Mouse (Mus musculus) spleen, adult 18-20 months (tissue): ENCODE data around the gene Polg2.
A peak's percentile ranks its signal among the peaks of the same experiment; 100 is the strongest.
"Not testable (repeated sequence)": the region's sequence is repeated elsewhere in the genome, so short reads cannot be mapped to it uniquely, and the experiment has no call there.

Experiments used
- DNase-seq, 2 experiments: peaks; one replicate each; pipeline ENCODE4 v3.0.0; 2022; ENCODE audit warnings: mixed read lengths in 2 of 2

Gene Polg2

DNA sequence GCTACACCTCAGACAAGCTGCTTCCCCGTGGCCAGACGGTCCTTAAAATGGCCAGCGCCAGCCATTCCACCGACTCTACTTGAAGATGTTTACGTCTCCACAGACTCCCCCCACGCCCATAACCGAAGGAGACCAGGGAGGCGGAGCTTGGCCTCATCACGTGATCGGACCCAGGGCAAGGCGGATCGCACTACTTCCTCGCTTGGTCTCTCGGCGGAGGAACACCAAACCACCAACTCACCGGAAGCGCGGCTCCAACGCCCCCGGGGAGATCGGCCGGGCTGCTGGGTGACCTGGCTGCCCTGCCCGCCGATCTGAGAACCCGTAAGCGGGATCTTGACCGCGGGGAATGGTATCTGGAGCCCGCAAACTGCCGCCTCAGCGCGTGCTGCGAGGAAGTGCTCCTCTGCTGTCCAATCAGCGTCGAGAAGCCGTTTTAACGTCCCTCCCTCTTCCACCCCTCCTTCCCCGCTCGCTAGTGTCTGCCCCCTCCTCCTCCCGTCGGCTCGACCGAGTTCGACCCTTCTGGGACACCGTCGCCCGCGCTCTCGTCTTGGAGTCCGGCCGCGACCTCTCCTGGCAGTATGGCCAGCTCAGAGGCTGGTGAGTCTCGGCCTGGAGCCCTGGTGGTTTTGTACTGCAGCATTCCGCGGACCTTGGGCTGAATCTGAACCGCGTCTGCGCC is 9.6 kb upstream of the Polg2 start, which contains the start of the genes Ddx5 and Cep95:
Ddx5 (minus strand) TSS at position 411 of the 685 bp plus-strand sequence.
Cep95 (plus strand) TSS at position 478 of the 685 bp plus-strand sequence.
- DNase-seq = peak; percentile 98 to 99

DNA sequence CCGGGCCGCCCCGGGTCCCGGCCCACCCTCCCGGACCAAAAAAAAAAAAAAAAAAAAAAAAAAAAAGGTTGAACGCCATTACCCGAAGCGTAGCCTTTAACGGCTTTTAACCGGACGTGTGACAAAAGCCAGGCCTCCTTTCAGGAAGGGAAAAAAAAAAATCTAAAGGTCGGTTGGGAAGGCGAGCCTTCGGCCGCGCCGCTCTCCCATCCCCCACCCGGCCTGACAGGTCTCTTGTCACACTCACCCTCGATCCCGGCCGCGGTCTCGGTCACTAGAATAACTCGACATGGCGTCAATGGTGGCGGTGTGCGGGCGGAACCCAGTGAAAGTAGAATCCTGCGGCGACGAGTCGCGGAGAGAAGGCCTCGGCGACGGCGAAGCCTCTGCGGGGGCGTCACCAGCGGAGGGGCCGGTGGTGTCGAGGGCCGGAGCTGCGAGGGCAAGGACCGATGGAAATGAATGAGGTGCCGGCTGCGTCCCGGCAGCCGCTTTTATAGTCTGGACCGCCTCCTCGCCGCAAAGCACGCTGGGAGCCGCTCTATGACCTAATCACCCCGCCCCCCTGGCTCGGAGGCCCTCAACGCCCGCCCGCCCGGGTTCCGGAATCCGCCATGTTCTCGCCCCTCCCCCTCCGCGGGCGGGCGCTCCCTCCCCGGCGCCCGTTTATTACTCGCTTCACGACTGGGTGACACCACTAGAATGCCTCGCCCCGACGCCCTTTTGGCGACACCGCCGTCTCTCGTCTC is 8.9 kb upstream of the Polg2 start:
- DNase-seq = peak; percentile 98 to 99

DNA sequence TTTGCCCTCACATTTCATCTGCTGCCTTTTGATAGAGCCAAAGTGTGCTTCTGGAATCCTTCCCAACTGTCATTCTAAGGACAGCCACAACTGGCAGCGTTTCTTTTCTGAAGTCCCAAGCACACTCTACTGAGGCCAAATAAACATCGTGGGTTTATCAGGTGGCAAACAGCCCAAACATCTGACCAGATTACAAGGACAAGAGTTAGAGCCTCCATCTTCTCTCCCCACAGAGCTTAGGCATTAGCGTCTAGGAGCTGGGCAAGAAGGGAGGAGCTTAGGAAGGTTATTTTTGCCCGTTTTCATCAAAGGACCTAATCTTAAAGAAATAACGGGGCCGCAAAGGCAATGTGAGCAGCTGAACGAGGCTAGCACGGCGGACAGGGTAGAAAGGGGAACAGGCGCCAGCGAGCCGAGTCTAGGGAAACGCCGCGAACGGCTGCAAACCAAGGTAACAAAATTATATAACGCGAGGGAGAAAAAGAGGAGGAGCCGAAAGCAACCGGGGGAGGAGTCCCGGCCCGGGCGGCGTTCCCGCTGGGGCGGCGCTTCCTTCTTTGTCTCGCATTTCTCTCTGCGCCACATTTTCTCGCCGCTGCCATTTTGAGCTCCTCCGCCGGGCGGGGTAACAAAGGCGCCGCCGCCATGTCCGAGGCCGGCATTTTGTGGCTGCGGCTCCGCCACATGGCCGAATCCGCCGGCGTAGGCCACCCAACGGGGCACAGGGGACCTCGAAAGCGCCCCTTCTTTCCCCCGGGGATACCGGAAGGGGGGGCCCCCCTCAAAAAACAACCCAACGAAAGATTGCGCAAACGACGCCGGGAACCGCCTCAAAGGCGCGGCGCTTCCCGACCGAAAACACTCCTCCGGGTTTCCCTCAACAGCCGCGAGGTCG is 8.0 kb upstream of the Polg2 start:
- peak; percentile 86 to 88 for DNase-seq

DNA sequence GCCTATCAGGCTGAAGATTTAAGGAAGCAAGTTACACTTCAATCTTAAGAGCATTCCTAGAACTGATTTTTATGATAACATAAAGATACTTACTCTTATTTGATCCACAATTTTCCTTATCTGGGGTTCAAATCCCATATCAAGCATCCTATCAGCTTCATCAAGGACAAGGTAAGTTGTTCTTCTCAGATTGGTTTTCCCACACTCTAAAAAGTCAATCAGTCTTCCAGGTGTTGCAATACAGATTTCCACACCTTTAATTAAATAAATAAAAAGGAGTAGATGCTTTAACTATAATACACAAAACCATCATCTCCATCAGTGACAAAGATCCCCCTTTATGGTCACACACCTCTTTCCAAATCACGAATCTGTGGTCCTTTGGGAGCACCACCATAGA is 5.7 kb upstream of the Polg2 start:
- no peak for DNase-seq

DNA sequence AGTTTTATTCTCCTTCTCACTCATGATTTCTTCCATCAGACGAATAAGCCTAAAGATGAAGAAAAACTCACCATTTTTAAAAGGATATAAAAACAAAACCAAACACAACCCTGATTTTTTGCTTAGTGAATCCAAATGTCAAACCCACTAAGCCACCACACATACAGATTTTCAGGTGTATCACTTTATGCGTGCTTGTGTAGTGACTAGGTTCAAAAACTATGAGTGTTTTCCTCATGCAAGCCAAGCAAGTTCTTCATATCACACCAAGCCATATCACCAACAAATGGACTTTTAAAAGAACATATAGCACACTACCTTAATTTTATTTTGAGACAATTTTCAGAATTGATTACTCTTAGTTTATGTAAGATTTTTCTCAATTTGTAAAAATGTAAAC is 5.1 kb upstream of the Polg2 start:
- DNase-seq = no peak

DNA sequence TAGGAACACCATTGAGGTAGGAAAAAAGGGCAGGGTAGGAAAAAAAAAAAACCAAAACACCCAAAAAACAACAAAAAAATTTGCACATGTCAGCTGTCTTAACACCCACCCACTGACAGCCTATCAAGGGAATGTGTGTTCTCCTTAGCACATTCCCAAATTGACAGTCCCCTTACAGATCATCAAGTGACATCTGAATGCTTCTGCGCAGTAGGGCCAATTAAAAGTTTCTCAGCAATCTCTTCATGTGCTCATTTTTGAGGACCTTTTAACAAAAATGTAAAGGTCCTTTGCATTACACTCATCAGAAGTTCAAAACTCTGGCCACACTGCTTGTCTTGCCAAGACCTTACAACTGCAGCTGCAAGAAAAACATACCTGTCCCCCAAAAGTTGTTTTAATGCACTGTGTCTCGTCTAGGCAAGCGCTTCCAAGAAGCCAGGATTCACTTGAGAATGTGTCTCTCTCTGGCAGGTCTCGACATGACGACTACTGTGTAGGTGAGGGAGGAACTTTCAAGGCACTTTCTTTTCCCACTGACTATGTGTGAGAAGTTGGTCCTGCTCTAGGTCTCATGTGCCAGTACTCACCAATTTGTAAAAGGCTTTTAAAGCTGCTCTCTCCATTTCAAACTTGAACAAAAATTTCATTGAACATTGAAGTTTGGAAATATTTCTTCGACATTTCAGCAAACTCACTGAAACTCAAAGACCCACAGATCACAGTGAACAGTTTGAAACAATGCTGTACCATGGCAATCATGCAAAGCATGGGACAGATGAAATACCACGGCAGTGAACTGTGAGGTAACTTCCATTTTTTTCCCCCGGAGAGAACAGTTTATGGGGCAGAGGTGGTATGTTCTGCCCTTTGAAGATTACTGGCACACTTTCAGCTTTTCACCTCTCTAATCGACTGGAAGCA is 3.8 kb upstream of the Polg2 start:
- DNase-seq = no peak

DNA sequence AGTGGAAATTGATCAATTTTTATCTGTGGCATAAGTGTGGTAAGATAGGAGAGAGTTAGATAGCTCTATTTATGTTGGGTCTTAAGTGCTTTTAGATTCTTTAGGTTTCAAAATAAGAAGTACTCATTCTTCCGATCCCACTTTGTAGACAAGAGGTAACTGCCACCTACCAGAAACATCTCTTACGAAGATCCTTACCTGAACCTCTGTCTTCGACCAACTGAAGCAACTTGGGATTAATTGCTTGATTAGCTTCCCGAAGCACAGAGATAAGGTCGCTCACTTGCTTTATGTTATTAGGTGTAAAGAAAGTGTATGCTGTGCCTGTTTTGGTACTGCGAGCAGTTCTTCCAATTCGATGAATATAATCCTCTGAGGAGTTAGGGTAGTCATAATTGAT is 2.9 kb upstream of the Polg2 start:
- DNase-seq = not testable (repeated sequence)

DNA sequence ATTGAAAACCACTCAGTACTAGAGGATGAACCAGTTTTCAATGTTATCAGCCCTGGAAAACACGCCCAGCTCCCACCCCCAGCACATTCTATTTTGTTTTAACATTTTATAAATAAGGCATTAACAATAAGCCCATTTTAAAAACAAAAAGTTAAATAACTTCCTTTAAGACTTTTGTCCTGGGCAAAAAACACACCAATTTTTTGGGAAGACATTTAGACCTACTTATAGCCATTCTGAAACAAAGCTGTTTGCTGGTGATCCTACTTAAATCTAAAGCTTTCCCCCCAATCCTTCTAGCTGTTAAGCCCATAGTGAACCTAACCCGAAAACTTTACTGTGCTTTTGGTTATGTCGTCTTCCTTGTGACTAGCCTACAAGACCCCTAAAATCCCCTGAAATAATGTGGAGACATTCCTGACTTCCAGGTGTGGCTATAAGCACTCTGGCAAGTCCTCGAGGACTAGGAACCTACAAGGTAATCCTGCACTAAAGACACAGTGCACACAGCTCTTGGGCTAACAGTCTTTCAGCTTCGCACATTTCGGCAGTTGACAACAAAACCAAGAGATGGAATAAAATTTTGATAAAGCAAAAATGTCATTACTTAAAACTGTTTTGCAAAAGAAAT is 1.4 kb upstream of the Polg2 start:
- DNase-seq = no peak

DNA sequence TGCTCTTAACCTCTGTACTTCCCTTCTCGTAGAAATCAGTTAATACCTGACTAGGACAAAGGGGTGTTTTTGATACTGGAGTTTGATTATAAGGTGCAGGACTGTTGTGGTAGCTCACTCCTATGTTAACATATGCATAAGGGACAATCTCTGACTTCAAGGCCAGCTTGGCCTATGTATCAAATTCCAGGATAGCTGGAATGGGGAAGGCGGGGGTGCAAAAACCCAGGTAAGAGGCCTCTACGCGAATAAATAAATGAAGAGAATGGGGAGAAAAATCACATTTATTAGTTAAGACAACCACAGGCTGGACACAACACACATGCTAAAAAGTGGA is 720 bp upstream of the Polg2 start:
- DNase-seq = no peak

DNA sequence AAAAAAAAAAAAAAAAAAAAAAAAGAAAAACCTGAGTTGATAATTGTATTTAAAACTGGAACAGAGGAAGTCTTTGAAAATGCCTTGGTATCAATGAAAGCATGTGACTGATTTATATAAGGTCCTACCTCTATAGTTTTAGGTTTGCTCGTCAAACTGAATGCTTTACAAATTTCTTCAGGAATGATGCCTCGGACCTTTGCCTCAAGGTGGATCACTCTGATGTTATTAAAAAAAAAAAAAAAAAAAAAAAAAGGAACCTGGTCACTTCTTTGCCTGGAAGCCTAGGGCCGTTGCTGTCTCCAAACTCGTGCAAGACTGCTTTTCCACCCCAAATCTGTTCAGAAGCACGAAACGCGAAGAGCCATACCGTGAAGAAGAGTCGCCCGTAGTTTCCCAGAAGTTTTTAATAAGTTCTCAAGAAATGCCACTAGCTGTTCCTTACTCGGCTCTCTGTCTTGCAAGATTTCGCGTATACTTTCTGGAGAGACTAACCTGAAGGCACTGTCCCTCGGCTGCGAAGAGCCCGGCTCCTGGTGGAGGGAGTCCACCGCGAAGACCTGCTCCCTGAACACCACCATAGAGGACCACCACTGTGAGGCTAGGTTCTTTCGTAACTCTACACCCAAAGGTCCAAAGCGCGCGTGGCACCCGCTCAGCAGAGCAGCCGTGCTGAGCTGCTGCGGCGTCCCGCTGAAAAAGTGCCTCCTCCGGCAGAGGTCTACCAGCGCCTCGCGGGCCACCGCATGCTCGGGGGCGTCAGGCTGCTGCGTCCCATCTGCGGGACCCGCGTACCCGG is 549 bp downstream of the Polg2 start:
- no peak for DNase-seq

DNA sequence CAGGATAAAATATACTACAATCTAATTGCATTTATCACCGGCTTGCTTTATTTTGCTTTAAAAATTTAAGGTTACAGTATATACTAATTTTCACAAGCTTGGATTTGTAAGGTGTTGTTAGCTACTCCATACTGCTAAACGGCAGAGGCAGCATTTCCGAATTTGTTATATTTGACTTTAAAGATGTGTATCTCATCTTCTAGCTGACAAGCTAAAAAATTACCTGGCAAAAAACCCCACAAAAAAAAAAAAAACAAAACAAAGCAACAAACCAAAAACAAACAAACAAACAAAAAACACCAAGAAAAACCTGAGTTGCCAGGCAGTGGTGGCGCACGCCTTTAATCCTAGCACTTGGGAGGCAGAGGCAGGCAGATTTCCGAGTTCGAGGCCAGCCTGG is 1.2 kb downstream of the Polg2 start:
- DNase-seq = no peak

DNA sequence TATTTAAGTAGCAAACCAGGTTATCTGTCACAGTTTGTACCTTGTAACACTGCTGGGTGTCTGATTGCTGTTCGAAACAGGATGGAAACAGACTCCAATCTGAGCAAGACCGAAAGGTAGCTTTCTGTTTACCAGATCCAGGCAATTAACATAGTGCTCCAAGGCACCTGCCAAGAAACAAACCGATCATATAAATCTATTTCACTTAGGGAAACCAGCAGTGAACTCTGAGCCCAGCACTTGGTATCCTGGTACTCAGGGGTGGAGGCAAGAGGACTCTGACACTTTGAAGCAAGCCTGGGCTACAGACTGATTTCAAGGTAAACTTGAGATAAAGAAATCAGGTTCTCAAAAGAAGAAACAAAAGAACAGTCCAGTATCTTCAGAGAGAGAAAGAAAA is 1.9 kb downstream of the Polg2 start:
- no peak for DNase-seq

DNA sequence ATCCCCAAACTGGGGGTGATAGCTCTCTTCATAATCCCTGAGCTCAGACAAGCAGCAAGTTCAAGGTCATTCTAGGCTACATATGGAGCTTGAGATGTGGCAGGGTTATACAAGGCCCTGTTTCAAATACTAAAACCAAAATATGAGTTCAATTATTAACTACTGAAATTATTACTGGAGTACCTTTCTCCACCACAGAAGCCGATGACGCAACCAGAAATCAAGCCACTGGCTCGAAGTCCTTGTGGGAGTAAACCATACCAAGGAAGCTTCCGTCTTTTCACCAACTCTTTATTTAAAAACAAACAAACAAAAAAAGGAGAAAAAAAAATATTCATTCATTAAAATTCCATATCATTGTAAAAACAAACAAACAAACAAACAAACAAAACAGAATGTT is 2.4 kb downstream of the Polg2 start:
- no peak for DNase-seq

DNA sequence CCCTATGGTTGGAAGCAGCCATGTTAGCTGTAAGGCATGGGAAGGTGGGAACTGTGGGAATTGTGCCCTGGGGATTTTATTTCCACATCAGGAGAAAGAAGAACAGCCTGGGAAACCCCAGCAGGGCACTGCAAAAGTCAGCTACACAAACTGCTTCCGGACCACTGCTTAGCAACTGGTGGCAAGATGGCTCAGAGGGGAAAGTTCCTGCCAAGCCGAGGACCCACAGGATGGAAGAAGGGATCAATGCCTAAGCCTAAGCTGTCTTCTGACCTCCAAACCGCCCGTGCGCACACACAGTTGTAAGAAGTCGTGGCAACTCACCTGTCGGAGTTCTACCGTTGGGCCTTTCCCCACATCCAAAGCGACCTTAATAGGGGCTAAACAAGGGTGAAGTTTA is 6.3 kb downstream of the Polg2 start:
- no peak for DNase-seq

DNA sequence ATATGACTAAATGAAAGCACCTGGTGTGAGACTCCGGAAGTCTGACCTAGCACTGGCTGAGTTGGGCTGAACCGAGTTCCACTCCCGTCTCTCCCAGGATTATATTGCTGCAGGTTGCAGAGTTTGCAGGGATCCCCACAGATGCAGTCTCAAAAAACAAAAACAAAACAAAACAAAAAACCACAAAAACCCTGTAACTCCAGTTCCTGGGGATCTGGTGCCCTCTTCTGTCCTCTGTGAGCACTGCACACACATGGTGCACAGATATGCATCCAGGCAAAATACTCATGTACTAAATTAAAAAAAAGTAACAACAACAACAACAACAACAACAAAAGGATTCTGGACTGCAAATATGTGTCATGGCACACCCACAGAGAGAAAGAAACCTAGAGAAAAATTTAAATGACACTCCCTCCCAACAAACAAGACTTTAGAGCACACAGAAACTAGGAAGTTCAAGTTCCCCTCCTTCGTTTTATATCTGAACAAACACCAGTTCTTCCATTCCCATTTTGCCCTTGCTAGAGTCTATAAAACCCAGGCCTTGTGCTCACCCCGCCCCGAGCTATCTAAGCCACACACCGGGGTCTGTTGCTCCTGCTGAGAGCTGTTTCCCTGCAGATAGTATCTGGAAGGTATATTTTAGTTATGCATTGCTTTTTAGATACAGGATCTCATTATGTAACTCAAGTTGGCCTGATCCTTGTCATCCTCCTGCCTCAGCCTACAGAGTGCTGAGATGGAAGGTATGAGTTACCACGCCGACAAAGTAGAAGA is 9.0 kb downstream of the Polg2 start:
- peak in 1 of 2 experiments; percentile 60 for DNase-seq

DNA sequence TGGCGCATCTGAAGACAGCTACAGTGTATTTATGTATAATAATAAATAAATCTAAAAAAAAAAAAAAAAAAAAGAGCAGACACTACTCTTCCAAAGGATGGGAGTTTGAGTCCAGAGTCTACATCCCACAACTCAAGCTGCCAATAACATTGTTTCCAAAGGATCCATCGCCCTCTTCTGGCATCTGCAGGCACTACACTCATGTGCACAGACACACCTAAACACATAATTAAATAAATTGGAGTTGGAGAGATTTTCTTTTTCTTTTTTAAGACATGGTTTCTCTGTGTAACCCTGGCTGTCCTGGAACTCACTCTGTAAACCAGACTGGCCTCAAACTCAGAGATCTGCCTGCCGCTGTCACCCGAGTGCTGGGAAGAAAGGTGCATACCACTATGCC is 11.8 kb downstream of the Polg2 start:
- no peak for DNase-seq

DNA sequence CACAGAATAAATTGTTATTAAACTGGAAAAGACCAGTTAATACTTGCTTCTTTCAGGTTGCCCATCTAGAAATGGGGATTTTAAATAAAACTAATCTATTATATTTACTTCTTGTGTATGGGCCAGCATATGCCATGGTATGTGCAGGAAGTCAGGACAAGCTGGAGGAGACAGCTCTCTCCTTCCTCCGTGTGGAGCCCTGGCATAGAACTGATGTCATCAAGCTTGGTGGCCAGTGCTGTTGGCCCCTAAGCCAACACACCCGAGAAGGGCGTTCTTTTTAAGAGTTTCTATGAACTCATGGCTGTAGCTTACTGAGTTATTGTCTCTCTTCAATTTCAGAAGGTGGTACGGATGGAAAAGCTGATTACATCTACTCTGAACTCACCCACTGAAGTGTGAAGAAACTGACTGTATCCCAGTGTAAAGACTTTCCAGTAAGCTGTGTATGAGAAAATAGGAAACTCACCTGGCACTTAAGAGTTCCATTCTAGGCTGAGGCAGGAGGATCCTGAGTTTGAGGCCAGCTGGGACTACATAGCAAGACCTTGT is 12.7 kb downstream of the Polg2 start:
- no peak for DNase-seq

DNA sequence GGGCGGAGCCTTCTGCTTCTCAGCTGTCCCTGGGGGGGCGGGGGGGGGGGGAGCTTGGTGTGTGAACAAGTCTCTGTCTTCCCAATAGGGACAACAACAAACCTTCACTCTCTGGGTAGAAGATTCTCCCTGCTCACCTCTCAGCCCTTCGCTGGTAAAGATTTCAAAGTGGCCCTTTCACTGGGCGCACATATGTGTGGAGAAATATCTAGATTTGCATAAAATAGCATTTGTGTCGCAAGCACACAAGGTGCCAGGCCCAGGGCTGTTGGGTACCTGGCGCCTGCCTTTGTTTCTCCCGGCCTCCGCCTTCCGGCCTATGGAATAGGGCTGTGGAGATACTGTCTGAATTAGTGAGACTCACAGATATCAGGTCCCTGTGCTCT is 16.5 kb downstream of the Polg2 start:
- DNase-seq = peak; percentile 35 to 45

DNA sequence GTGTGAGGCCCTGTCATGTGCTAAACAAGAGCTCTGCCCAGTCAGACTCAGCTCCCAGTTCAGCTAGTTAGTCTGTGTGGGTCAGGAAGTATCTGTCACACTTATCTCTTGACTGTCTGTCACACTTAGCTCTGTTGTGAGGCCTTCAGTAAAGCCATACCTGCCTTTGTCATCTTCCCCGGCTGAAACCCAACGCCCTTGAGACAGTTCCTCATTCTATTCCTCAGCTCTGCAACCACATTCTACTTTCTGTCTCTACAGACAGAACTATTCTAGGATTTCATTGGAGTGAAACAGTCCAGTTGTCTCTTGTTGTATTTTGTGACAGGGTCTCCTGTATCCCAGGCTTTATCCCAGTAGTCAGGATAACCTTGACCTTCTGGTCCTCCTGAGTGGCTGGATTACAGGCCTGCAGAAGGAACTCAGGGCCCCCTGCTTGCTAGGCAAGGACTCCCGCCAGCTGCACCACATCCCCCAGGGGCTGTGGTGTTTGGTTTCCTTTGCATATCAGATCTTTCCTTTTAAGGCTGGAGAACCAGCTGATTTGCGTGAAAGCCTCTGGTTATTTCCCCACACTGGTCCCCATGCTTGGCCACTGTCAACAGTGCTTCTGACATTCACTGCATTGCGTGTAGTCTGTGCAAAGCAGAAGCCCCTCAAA is 17.1 kb downstream of the Polg2 start:
- DNase-seq = peak; percentile 71 to 75
